Mouse (Mus musculus) cortical plate, adult 2 months (tissue): Measurements from ENCODE around the gene Habp4.

Source experiments
- CTCF ChIP-seq: fragments of 200-500 bp; IDR thresholded peaks from 2 replicates; pipeline ENCODE4 v1.5.1; 2011; ENCODE audit warnings: mild to moderate bottlenecking, control low read depth, low read length; ENCODE audit not compliant: insufficient read depth; ENCODE audit errors: extremely low read depth
- POLR2A ChIP-seq: fragments of 200-500 bp; IDR thresholded peaks from 2 replicates; pipeline ENCODE4 v1.6.1; 2011; ENCODE audit warnings: mild to moderate bottlenecking, low read length, control low read depth; ENCODE audit not compliant: insufficient read depth; ENCODE audit errors: extremely low read depth

DNA sequence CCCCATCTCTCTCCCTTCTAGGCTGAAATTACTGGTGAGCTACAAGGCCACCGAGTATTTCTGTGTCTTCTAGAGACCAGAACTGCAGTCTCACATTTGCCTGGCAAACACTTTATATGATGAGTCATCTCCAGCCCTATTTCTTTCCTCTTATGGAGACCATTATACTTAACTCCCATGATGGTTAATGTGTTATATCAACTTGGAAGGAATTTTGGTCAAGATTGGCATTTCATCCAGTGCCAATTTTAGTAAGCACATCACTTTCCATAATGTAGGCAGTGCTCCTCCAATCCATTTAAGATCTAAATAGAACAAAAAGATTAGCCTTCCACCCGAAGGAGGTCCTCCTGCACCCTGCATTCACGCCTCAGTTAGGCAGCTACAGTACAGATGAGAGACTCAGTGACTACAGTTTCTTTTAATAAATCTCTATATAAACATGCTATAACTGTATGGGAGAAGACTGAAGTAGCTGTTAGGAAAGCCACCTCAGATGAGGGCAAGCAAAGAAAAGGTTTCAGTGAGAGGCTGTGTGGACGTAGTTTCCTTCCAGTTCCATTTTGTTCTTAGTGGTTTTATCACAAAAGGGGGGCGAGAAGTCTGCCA is 50.5 kb downstream of the Habp4 start:
- TF ChIP-seq CTCF (no peak), POLR2A (no peak)
